Mouse (Mus musculus) Patski (cell line): ENCODE measurements around the gene Ap1g2. TPM values are rescaled to one million over a fixed set of nuclear protein-coding genes. Genes with fewer than 3 reads are reported as not detected.

Source experiments
- ATAC-seq: fragments of 100-300 bp; one replicate; pipeline ENCODE4 v1.8.0; 2021
- CTCF ChIA-PET: fragments of 350-600 bp; sonication (Branson Sonifier 250); formaldehyde crosslinking; loops from one replicate; lab custom pipeline; 2022; ENCODE audit warnings: inconsistent platforms; lab: Charles Lee
- POLR2A ChIA-PET: fragments of 350-600 bp; sonication (Branson Sonifier 250); formaldehyde crosslinking; loops from one replicate; lab custom pipeline; 2022; ENCODE audit warnings: antibody characterized with exemption, inconsistent platforms; lab: Charles Lee
- DNase-seq: peaks from one replicate; pipeline ENCODE4 v3.0.0-alpha.2; 2011; ENCODE audit warnings: low read depth, low spot score
- H3K27me3 ChIP-seq: fragments of 371-371 bp; one replicate; pipeline ENCODE4 v1.5.1; 2021
- CTCF ChIP-seq: fragments of 100-300 bp; IDR thresholded peaks from one replicate; pipeline ENCODE4 v1.5.1; 2021
- in situ Hi-C: fragments of 300-500 bp; cut with MboI; formaldehyde crosslinking; loops from 3 replicates; pipeline ENCODE4 v1.11.1; 2018; ENCODE audit warnings: low pct_unique_long_range_greater_than_20kb, mixed read lengths
- polyA plus RNA-seq: library from polyadenylated mRNA; unstranded; gene quantifications from one replicate; pipeline ENCODE4 v1.2.3, GENCODE M21; 2021

Gene Ap1g2
- polyA plus RNA-seq, 1 experiment from 2014 or later: 25.9 TPM

GRCm38 (mm10) chr14:55077481-55078365 is 28.7 kb downstream of the Ap1g2 start:
- ATAC-seq: no peak
- CTCF ChIA-PET: interaction anchor here (0.6 to 5.9 kb wide), 10 partner anchors 10 to 62 kb away, joined by 3 to 79 read pairs (median 6); partner anchors contain the start of genes Ngdn and Thtpa

GRCm38 (mm10) chr14:55076956-55077355 is 29.4 kb downstream of the Ap1g2 start:
- TF ChIP-seq CTCF: no peak
- CTCF ChIA-PET: interaction anchor here (1.4 to 5.9 kb wide), 3 partner anchors 19 to 61 kb away, joined by 3 to 79 read pairs (median 4); partner anchors contain the start of gene Ngdn
- POLR2A ChIA-PET: no interaction called here
- ATAC-seq (no peak), DNase-seq (no peak)
- in situ Hi-C loops: no loop called here
- no peaks in the 10 kb centered on the region for H3K27me3 ChIP-seq

More at GRCm38 (mm10) chr14:55077481-55078365, 28.7 kb downstream of the Ap1g2 start:
- POLR2A ChIA-PET: interaction anchor here (0.7 kb wide), 1 partner anchor 50 kb away, joined by 3 read pairs; no protein-coding TSS in a partner anchor
- TF ChIP-seq CTCF: no peak
- H3K27me3 ChIP-seq: no peaks in the 10 kb centered on the region
- in situ Hi-C loops: no loop called here
- no peak for DNase-seq

DNA sequence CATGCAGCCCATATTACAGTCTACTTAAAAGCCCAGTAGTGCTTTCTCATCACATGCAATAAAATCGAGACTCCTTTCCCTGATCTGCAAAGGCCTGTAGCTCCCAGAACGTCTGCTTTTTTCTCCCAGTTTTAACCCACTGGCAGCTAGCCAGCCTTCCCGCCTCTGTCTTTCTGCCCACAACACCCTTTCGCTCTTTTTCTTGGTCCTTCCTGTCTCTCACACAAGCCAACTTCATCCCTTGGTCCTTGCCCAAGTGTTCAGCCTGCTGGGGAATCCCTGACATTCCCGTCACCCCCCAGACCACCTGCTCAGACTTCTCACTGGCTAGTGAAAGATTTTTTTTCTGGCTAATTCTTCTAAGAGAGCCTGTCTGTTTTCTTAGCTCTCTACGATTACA is 30.2 kb downstream of the Ap1g2 start:
- TF ChIP-seq CTCF: no peak
- ChIA-PET POLR2A (interaction anchor here (0.6 kb wide), 1 partner anchor 683 kb away, joined by 3 read pairs; no protein-coding TSS in a partner anchor), CTCF (interaction anchor here (0.8 to 5.9 kb wide), 3 partner anchors 20 to 51 kb away, joined by 3 to 79 read pairs (median 3); no protein-coding TSS in a partner anchor)
- in situ Hi-C loops: no loop called here
- ATAC-seq (no peak), DNase-seq (no peak)
- H3K27me3 ChIP-seq: no peaks in the 10 kb centered on the region

- in situ Hi-C loops: no loop called here
- ChIA-PET POLR2A (interaction anchor here (0.5 kb wide), 1 partner anchor 359 kb away, joined by 4 read pairs; no protein-coding TSS in a partner anchor), CTCF (interaction anchor here (5.9 kb wide), 1 partner anchor 49 kb away, joined by 79 read pairs; no protein-coding TSS in a partner anchor)
- no peak for DNase-seq
- H3K27me3 ChIP-seq: no peaks in the 10 kb centered on the region
- ATAC-seq: no peak
- no peak for TF ChIP-seq CTCF
Measured at GRCm38 (mm10) chr14:55074416-55074815, 32.0 kb downstream of the Ap1g2 start.

DNA sequence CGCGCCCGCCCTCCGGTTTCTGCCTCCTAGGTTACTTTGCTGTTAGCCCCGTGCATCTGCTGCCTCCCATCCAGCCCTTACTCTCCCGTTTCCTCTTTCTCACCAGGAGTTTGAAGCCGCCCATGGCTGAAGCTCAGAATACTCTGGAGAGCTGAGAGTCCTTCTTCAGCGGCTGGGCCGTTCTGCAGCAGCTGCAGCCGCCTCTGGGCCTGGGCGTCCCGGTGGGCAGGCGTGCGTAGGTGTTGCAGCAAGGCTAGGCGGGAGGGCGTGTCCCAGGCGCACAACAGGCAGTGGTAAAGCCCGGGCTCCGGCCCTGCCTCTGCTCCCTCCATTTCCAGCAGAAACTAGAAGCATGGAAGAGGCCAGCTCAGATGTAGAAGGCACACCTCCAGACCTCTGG is 34.6 kb downstream of the Ap1g2 start:
- DNase-seq: no peak
- ChIA-PET POLR2A (no interaction called here), CTCF (no interaction called here)
- ATAC-seq: no peak
- in situ Hi-C loops: no loop called here
- H3K27me3 ChIP-seq: no peaks in the 10 kb centered on the region
- no peak for TF ChIP-seq CTCF

DNA sequence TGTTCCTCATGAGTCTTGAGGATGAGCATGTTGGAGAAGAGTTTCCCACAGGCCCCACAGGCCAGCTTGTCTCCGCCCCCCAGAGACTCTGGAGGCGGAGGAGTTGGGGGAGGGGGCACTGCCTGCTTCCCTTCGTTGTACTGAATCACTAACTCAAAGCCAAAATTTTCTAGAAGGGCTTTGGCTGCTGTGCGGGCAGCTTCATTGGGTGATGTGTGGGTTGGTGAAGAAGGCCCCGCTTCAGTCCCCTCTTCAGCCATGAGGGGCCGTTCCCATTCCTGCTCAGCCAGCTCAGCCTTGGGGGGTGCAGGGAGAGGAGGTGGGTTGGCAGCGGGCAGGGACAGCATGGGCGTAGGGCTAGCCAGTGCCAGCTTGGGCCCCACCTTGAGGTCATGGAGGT is 40.4 kb downstream of the Ap1g2 start:
- no peaks in the 10 kb centered on the region for H3K27me3 ChIP-seq
- ChIA-PET POLR2A (no interaction called here), CTCF (interaction anchor here (4.2 kb wide), 1 partner anchor 13 kb away, joined by 16 read pairs; no protein-coding TSS in a partner anchor)
- in situ Hi-C loops: no loop called here
- DNase-seq (no peak), ATAC-seq (no peak)
- no peak for TF ChIP-seq CTCF

DNA sequence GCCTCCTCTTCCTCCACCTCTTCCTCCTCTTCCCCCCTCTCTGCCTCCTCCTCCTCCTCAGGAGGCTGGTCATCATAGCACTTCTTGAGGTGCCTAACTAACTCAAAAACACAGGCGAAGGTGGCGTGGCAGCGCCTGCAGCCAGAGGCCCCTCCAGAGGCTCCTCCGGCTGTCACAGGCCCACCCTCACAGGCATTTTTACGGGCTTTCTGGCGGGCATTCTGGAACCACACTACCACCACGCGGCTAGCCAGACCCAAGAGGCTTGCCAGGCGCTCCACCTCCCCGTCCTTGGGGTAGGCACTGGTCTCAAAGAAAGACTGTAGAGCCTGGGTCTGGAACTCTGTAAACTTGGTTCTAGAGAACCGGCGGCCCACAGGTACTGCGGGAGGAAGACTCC is 41.0 kb downstream of the Ap1g2 start:
- no peak for TF ChIP-seq CTCF
- CTCF ChIA-PET: interaction anchor here (4.2 kb wide), 1 partner anchor 13 kb away, joined by 16 read pairs; no protein-coding TSS in a partner anchor
- POLR2A ChIA-PET: interaction anchor here (0.6 kb wide), 1 partner anchor 605 kb away, joined by 3 read pairs; no protein-coding TSS in a partner anchor
- in situ Hi-C loops: no loop called here
- DNase-seq (no peak), ATAC-seq (no peak)
- no peaks in the 10 kb centered on the region for H3K27me3 ChIP-seq

DNA sequence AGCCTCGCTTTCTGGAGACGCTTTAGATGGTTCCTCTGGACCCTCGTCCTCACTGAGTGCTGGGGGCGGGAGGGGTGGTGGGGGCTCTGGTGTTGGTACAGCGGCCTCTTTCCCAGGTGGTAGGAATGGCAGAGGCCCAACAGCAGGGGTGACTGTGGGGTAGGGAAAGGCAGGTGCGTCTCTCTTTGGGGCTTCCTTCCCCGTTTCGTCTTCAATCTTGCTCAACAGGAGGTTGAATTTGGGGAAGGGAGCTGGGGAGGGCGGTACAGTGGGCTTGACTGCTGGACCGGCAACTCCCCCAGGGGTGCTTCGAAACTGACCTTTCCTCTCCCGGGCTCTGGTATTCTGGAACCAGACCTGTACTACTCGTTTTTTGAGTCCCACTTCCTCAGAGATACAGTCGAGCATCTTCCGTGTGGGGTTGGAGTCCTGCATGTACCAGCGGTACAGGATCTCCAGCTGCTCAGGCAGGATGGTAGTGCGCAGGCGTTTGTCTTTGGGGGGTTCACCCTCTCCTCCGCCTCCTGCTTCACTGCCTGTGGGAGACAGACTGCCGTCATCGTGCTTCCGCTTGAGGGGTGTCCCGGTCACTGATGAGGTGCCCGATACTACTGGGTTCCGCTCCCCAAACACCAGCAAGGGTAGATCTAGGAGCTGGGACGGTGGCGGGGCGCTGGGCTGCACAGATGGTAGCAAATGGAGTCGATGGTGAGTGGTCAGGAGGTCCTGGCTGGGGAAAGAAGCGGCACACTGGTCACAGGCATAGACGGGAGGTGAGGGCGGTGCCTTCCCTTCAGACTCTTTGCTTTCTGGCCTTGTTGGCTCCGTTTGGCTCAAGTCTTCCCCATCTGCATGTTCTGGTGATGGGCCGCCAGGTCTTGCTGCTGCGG is 41.7 kb downstream of the Ap1g2 start:
- in situ Hi-C loops: no loop called here
- no peak for ATAC-seq
- POLR2A ChIA-PET: interaction anchor here (0.6 to 1.3 kb wide), 2 partner anchors 32 to 605 kb away, joined by 3 read pairs; no protein-coding TSS in a partner anchor
- no peaks in the 10 kb centered on the region for H3K27me3 ChIP-seq
- CTCF ChIA-PET: interaction anchor here (4.2 kb wide), 1 partner anchor 14 kb away, joined by 16 read pairs; no protein-coding TSS in a partner anchor
- TF ChIP-seq CTCF: no peak
- no peak for DNase-seq

GRCm38 (mm10) chr14:55063581-55064381 is 42.6 kb downstream of the Ap1g2 start:
- no peaks in the 10 kb centered on the region for H3K27me3 ChIP-seq
- TF ChIP-seq CTCF: no peak
- ChIA-PET POLR2A (interaction anchor here (1.3 kb wide), 1 partner anchor 32 kb away, joined by 3 read pairs; no protein-coding TSS in a partner anchor), CTCF (no interaction called here)
- in situ Hi-C loops: no loop called here
- DNase-seq (no peak), ATAC-seq (no peak)
